Mouse (Mus musculus): ENCODE data around the gene Lamb3.

Gene Lamb3

GRCm38 (mm10) chr1:193207503-193207902 lies at the start of gene Lamb3:
Gene Lamb3, plus strand, starts transcription at chr1:193207699.
- peak in 1 of 2 experiments; percentile 35 for DNase-seq (ENCODE audit: low read depth in 2 of 2, low spot score in 2 of 2)

- no peak for DNase-seq (ENCODE audit: low read depth in 2 of 2, low spot score in 2 of 2)
These were observed 48.3 kb upstream of the Lamb3 start for GRCm38 (mm10) chr1:193159163-193159562.

- no peak for DNase-seq (ENCODE audit: low read depth in 2 of 2, low spot score in 2 of 2)
These were observed 47.9 kb upstream of the Lamb3 start for GRCm38 (mm10) chr1:193159613-193160012.

- no peak for DNase-seq (ENCODE audit: low read depth in 2 of 2, low spot score in 2 of 2)
These were observed 47.0 kb upstream of the Lamb3 start for GRCm38 (mm10) chr1:193160317-193161032.

- no peak for DNase-seq (ENCODE audit: low read depth in 2 of 2, low spot score in 2 of 2)
These were observed 39.8 kb upstream of the Lamb3 start, which contains the start of gene A130010J15Rik for GRCm38 (mm10) chr1:193167746-193168145. Gene A130010J15Rik, plus strand, starts transcription at chr1:193168046.

- no peak for DNase-seq (ENCODE audit: low read depth in 2 of 2, low spot score in 2 of 2)
These were observed 38.3 kb upstream of the Lamb3 start for GRCm38 (mm10) chr1:193169228-193169627.

GRCm38 (mm10) chr1:193169856-193170255 lies 37.6 kb upstream of the Lamb3 start:
- no peak for DNase-seq (ENCODE audit: low read depth in 2 of 2, low spot score in 2 of 2)

- DNase-seq (ENCODE audit: low read depth in 2 of 2, low spot score in 2 of 2) = peak; percentile 98
These were observed 34.3 kb upstream of the Lamb3 start for GRCm38 (mm10) chr1:193172991-193173809.

- no peak for DNase-seq (ENCODE audit: low read depth in 2 of 2, low spot score in 2 of 2)
These were observed 33.7 kb upstream of the Lamb3 start for GRCm38 (mm10) chr1:193173810-193174129.

GRCm38 (mm10) chr1:193174143-193174733 lies 33.3 kb upstream of the Lamb3 start:
- DNase-seq (ENCODE audit: low read depth in 2 of 2, low spot score in 2 of 2) = no peak

- DNase-seq (ENCODE audit: low read depth in 2 of 2, low spot score in 2 of 2) = no peak
These were observed 26.4 kb upstream of the Lamb3 start for GRCm38 (mm10) chr1:193181104-193181503.

GRCm38 (mm10) chr1:193188257-193188656 lies 19.2 kb upstream of the Lamb3 start:
- DNase-seq (ENCODE audit: low read depth in 2 of 2, low spot score in 2 of 2) = no peak

- peak in 1 of 2 experiments; percentile 54 for DNase-seq (ENCODE audit: low read depth in 2 of 2, low spot score in 2 of 2)
These were observed 18.3 kb upstream of the Lamb3 start for GRCm38 (mm10) chr1:193189151-193189621.

- no peak for DNase-seq (ENCODE audit: low read depth in 2 of 2, low spot score in 2 of 2)
These were observed 17.7 kb upstream of the Lamb3 start for GRCm38 (mm10) chr1:193189771-193190170.

- no peak for DNase-seq (ENCODE audit: low read depth in 2 of 2, low spot score in 2 of 2)
These were observed 15.7 kb upstream of the Lamb3 start for GRCm38 (mm10) chr1:193191675-193192283.

- DNase-seq (ENCODE audit: low read depth in 2 of 2, low spot score in 2 of 2) = no peak
These were observed 12.9 kb upstream of the Lamb3 start for GRCm38 (mm10) chr1:193194416-193195140.

GRCm38 (mm10) chr1:193195169-193195810 lies 12.2 kb upstream of the Lamb3 start:
- DNase-seq (ENCODE audit: low read depth in 2 of 2, low spot score in 2 of 2) = no peak

GRCm38 (mm10) chr1:193197494-193198205 lies 9.8 kb upstream of the Lamb3 start:
- DNase-seq (ENCODE audit: low read depth in 2 of 2, low spot score in 2 of 2) = no peak

GRCm38 (mm10) chr1:193198312-193198711 lies 9.2 kb upstream of the Lamb3 start:
- no peak for DNase-seq (ENCODE audit: low read depth in 2 of 2, low spot score in 2 of 2)
